Mouse (Mus musculus) T-cell, adult 66 days (primary cell): Measurements from ENCODE around the gene Cat. TPM values are rescaled to one million over a fixed set of nuclear protein-coding genes. Genes with fewer than 3 reads are reported as not detected.

Experiments used
- total RNA-seq, 2 experiments: library from RNA; stranded (reverse); gene quantifications; 3 replicates in 1 of 2; 4 replicates in 1 of 2; pipeline ENCODE4 v1.2.4; 2023

Gene Cat
- total RNA-seq, result 10 to 100 TPM; 57.9 to 59.5 TPM

GRCm38 (mm10) chr2:103484617-103485401 is at the start of gene Cat:
TSS of gene Cat (minus strand) at chr2:103485160.

DNA sequence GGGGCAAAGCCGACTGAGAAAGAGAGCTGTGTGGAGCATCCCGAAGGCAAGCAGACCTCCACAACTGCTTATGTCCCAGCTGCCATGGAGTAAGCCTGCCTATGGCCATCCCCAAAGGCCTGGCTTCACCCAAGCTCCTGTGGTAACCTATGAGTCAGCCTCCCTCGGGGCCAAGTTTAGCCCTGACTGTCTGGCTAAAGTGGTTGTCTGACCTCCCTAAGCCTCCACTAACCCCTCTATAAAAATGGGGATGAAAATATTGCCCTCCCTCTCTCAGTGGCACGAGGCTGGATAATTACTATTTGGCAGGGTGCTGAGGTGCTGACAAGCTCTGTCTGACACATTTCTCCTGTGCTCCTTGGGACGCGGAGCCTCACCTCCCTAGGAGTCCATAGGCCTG is 73.6 kb downstream of the Cat start, which contains the start of gene Elf5:
Elf5 (plus strand) TSS at position 341 of the 400 bp plus-strand sequence.

Other genes starting within 250 kb of the Cat start
- gene Ehf, start 181.9 kb downstream of the Cat start, total RNA-seq, result not detected
- not detected for gene Elf5, start 73.5 kb downstream of the Cat start, total RNA-seq
- gene Abtb2, start 81.2 kb upstream of the Cat start, total RNA-seq, result 10 to 100 TPM; 72.5 to 81.7 TPM